8 mouse cellular contexts compared by ENCODE assay signal in genomic region chr2:164961506-164962182, GRCm38 (mm10). TPM values are rescaled to one million over a fixed set of nuclear protein-coding genes. Genes with fewer than 3 reads are reported as not detected.
DNase-seq lines count a peak whose midpoint lies in the region; ATAC-seq lines count a peak whose summit lies in the region.

No protein-coding gene starts in this region.

- peaks cover 4% of the 10 kb centered on the region for H3K27me3 ChIP-seq in forebrain, embryonic 11.5 days (ENCODE audit: control insufficient read depth, insufficient read depth, low read length)
- H3K27me3 ChIP-seq in hindbrain, embryonic 14.5 days (ENCODE audit: control insufficient read depth, insufficient read depth, low read length): peaks cover 5% of the 10 kb centered on the region; the same call in 1 of the 2 replicates

- WGBS in forebrain, embryonic 11.5 days: 9% methylated on average over 17 of the region's 17 CpGs
- WGBS in hindbrain, embryonic 14.5 days: 6% methylated on average over 17 of the region's 17 CpGs

- peak; percentile 80 for DNase-seq in NIH3T3 (ENCODE audit: low read depth)
- DNase-seq in c-Kit-positive CD71-negative TER-119-negative erythroid progenitor cells, embryonic 14.5 days (ENCODE audit: low read depth): peak; percentile 63
- DNase-seq in forebrain, embryonic 11.5 days (ENCODE audit: low spot score): peak; percentile 88
- DNase-seq in hindbrain, embryonic 14.5 days (ENCODE audit: low spot score): peak; percentile 72
- DNase-seq in layer of hippocampus, postnatal 36 days: peak; percentile 63 to 75
- peak; percentile 66 for DNase-seq in lung, postnatal 36 days
- peak; percentile 77 for DNase-seq in right cerebral cortex, adult 18-20 months

- no peaks in the 10 kb centered on the region for H3K36me3 ChIP-seq in forebrain, embryonic 11.5 days (ENCODE audit: control insufficient read depth, insufficient read depth, low read length)
- H3K36me3 ChIP-seq in hindbrain, embryonic 14.5 days (replicated peaks; ENCODE audit: control insufficient read depth, insufficient read depth): no peaks in the 10 kb centered on the region

- H3K4me3 ChIP-seq in forebrain, embryonic 11.5 days (ENCODE audit: low read depth, low read length): peak overlapping the region; percentile 62
- H3K4me3 ChIP-seq in hindbrain, embryonic 14.5 days (replicated peaks; ENCODE audit: low read length): peak overlapping the region; percentile 55

- H3K4me1 ChIP-seq in forebrain, embryonic 11.5 days (replicated peaks; ENCODE audit: control insufficient read depth, insufficient read depth, low read length): peaks cover 21% of the 10 kb centered on the region; the same call in 1 of the 2 replicates
- H3K4me1 ChIP-seq in hindbrain, embryonic 14.5 days (replicated peaks; ENCODE audit: control insufficient read depth, insufficient read depth, low read length): peaks cover 42% of the 10 kb centered on the region

- H3K27ac ChIP-seq in forebrain, embryonic 11.5 days (ENCODE audit: low read depth, low read length): no peak overlapping the region
- H3K27ac ChIP-seq in hindbrain, embryonic 14.5 days: peak overlapping the region; percentile 45; the same call in 1 of the 2 replicates

- H3K9ac ChIP-seq in forebrain, embryonic 11.5 days (ENCODE audit: low read length): no peak overlapping the region
- peak overlapping the region; percentile 58 for H3K9ac ChIP-seq in hindbrain, embryonic 14.5 days

- peak; percentile 14 for ATAC-seq in forebrain, embryonic 11.5 days (replicated peaks; ENCODE audit: low FRiP score)
- ATAC-seq in hindbrain, embryonic 14.5 days (ENCODE audit: low FRiP score): no peak
- no peak; the same call in 1 of the 2 replicates for ATAC-seq in monocyte, adult 5-6 weeks (replicated peaks; ENCODE audit: insufficient number of reproducible peaks, low FRiP score, low TSS enrichment, poor library complexity, severe bottlenecking)

- H3K4me2 ChIP-seq in forebrain, embryonic 11.5 days (ENCODE audit: low read depth, low read length, severe bottlenecking): peak overlapping the region; percentile 54
- peak overlapping the region; percentile 69 for H3K4me2 ChIP-seq in hindbrain, embryonic 14.5 days (replicated peaks)

- H3K9me3 ChIP-seq in forebrain, embryonic 11.5 days (ENCODE audit: control insufficient read depth, low read length): no peaks in the 10 kb centered on the region
- no peaks in the 10 kb centered on the region for H3K9me3 ChIP-seq in hindbrain, embryonic 14.5 days (ENCODE audit: control insufficient read depth, low read length)

RNA-seq across cellular contexts. Expression of gene Slc12a5, which starts 1.0 kb away (rescaled TPM):
- 1.6 and 2.6 TPM in 2 replicates for polyA plus RNA-seq in forebrain, embryonic 11.5 days (2014; fragmentation: Nextera tagmentation; extraction: Ambion mirVana)
- 62.1 and 73.6 TPM in 2 replicates for polyA plus RNA-seq in hindbrain, embryonic 14.5 days (2014; fragmentation: Nextera tagmentation; extraction: Ambion mirVana)
- 100 to 1,000 TPM; 398 to 404 TPM for total RNA-seq in layer of hippocampus, postnatal 36 days (2021)
- total RNA-seq in monocyte, adult 5-6 weeks (2017): 0.11 to 1.7 TPM (median 0.29 TPM) in 3 replicates

RNA-seq across cellular contexts. Expression of gene Mmp9, which starts 21.1 kb away (rescaled TPM):
- polyA plus RNA-seq in forebrain, embryonic 11.5 days (2014; fragmentation: Nextera tagmentation; extraction: Ambion mirVana): 0.71 and 1.0 TPM in 2 replicates
- polyA plus RNA-seq in hindbrain, embryonic 14.5 days (2014; fragmentation: Nextera tagmentation; extraction: Ambion mirVana): 28.8 and 33.2 TPM in 2 replicates
- total RNA-seq in layer of hippocampus, postnatal 36 days (2021): 1 to 10 TPM; 2.0 to 2.9 TPM
- total RNA-seq in monocyte, adult 5-6 weeks (2017): 1.7 to 19.4 TPM (median 15.0 TPM) in 3 replicates

RNA-seq across cellular contexts. Expression of gene Zfp335, which starts 50.1 kb away (rescaled TPM):
- polyA plus RNA-seq in forebrain, embryonic 11.5 days (2014; fragmentation: Nextera tagmentation; extraction: Ambion mirVana): 18.0 TPM in 2 replicates
- polyA plus RNA-seq in hindbrain, embryonic 14.5 days (2014; fragmentation: Nextera tagmentation; extraction: Ambion mirVana): 14.6 and 15.4 TPM in 2 replicates
- total RNA-seq in layer of hippocampus, postnatal 36 days (2021): 10 to 100 TPM; 23.8 to 29.7 TPM
- 9.1 to 21.0 TPM (median 12.5 TPM) in 3 replicates for total RNA-seq in monocyte, adult 5-6 weeks (2017)

Comparison
In these comparisons a context has a peak if more than half of its experiments do, and no peak if none do; other contexts are left out.
1. RNA of gene Slc12a5, which starts 1.0 kb away (total RNA-seq): 398 to 404 TPM in layer of hippocampus, postnatal 36 days; 0.11 to 1.7 TPM in monocyte, adult 5-6 weeks; every median in the first group is over 100 times any median in the second.
2. Peak in every context shown above with its lines, with median percentiles within 50 percentile points of each other: DNase-seq.